Mouse (Mus musculus): Measurements from ENCODE around the gene Rreb1.
A peak's percentile ranks its signal among the peaks of the same experiment; 100 is the strongest.

The Rreb1 gene

GRCm38 (mm10) chr13:37958498-37959238, 180.5 kb downstream of the Rreb1 start:
- DNase-seq = peak in 1 of 2 experiments; percentile 25

GRCm38 (mm10) chr13:37959239-37959907, 181.2 kb downstream of the Rreb1 start:
- no peak for DNase-seq

GRCm38 (mm10) chr13:37959936-37960335, 181.7 kb downstream of the Rreb1 start:
- no peak for DNase-seq

GRCm38 (mm10) chr13:37962541-37962940, 184.3 kb downstream of the Rreb1 start:
- DNase-seq = no peak

GRCm38 (mm10) chr13:37963354-37964007, 185.3 kb downstream of the Rreb1 start:
- DNase-seq = peak; percentile 78 to 84

GRCm38 (mm10) chr13:37964128-37965087, 186.2 kb downstream of the Rreb1 start:
- no peak for DNase-seq

GRCm38 (mm10) chr13:37965126-37965914, 187.1 kb downstream of the Rreb1 start:
- no peak for DNase-seq

GRCm38 (mm10) chr13:37966256-37967051, 188.3 kb downstream of the Rreb1 start:
- no peak for DNase-seq

- DNase-seq = peak; percentile 48 to 71
These were observed 188.8 kb downstream of the Rreb1 start for GRCm38 (mm10) chr13:37967052-37967437.

- peak in 1 of 2 experiments; percentile 24 for DNase-seq
These were observed 189.4 kb downstream of the Rreb1 start for GRCm38 (mm10) chr13:37967565-37967964.

GRCm38 (mm10) chr13:37969337-37969736, 191.1 kb downstream of the Rreb1 start:
- DNase-seq = peak; percentile 80 to 84

GRCm38 (mm10) chr13:37969988-37970387, 191.8 kb downstream of the Rreb1 start:
- no peak for DNase-seq

GRCm38 (mm10) chr13:37970887-37971530, 192.8 kb downstream of the Rreb1 start:
- DNase-seq = peak in 1 of 2 experiments; percentile 43

GRCm38 (mm10) chr13:37974036-37974435, 195.8 kb downstream of the Rreb1 start:
- no peak for DNase-seq

- DNase-seq = no peak
These were observed 196.5 kb downstream of the Rreb1 start for GRCm38 (mm10) chr13:37974731-37975130.

- DNase-seq = no peak
These were observed 201.3 kb downstream of the Rreb1 start for GRCm38 (mm10) chr13:37979506-37979905.

GRCm38 (mm10) chr13:37980346-37980745, 202.1 kb downstream of the Rreb1 start:
- DNase-seq = no peak

GRCm38 (mm10) chr13:37981063-37981462, 202.9 kb downstream of the Rreb1 start:
- peak; percentile 34 to 50 for DNase-seq

GRCm38 (mm10) chr13:37986166-37986565, 208.0 kb downstream of the Rreb1 start:
- no peak for DNase-seq

GRCm38 (mm10) chr13:37989701-37990100, 211.5 kb downstream of the Rreb1 start:
- no peak for DNase-seq

Data from lung, adult 18-20 months (tissue).